Mouse (Mus musculus): ENCODE results near the gene Atp5j. TPM values are rescaled to one million over a fixed set of nuclear protein-coding genes. Genes with fewer than 3 reads are reported as not detected.

Atp5j gene
- polyA plus RNA-seq, 1 experiment from 2014 or later = 558 TPM

Other genes starting within 250 kb of the Atp5j start
- gene Mrpl39, start 99.9 kb downstream of the Atp5j start, polyA plus RNA-seq (2016; fragmentation: Nextera tagmentation; extraction: Ambion mirVana) = 33.3 and 33.4 TPM in 2 replicates
- 0.92 and 1.1 TPM in 2 replicates for gene Jam2, start 61.5 kb downstream of the Atp5j start, polyA plus RNA-seq (2016; fragmentation: Nextera tagmentation; extraction: Ambion mirVana)
- gene Gabpa, start 700 bp downstream of the Atp5j start, polyA plus RNA-seq (2016; fragmentation: Nextera tagmentation; extraction: Ambion mirVana) = 26.0 and 26.2 TPM in 2 replicates